ENCODE assay signal across 8 mouse cellular contexts in the genomic region with DNA sequence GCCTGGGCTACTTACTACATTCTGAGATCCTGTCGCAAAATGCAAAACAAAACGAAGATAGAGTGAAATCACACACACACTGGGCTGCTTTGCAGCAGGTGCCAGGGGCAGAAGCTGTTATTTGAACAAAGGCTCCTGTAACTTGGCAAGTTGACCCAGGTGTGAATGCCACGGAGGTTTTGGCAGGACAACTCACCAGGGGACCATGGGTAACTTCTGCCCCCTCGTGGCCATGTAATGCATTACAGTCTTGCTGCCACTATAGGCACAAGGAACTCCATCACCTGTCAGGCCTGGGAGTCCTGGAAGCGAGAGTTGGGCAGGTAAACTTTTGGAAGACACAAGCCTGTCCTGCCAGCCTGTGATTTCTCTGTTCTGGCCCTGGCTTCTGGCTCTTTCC. TPM values are rescaled to one million over a fixed set of nuclear protein-coding genes. Genes with fewer than 3 reads are reported as not detected.
DNase-seq lines count a peak whose midpoint lies in the region.

No protein-coding gene starts in this region.

- DNase-seq in B cell, adult 2 months: peak; percentile 88 to 89
- DNase-seq in ES-CJ7 (ENCODE audit: low read depth, low spot score): peak; percentile 85
- DNase-seq in cerebellum, adult 11-12 months: peak; percentile 64
- DNase-seq in gastrocnemius, postnatal 25 days: peak; percentile 69
- DNase-seq in layer of hippocampus, adult 8-10 months (ENCODE audit: low spot score in 2 of 2): peak; percentile 57 to 86
- peak; percentile 94 for DNase-seq in lung, postnatal 14 days
- peak; percentile 70 for DNase-seq in skeletal muscle tissue, adult 2 months (ENCODE audit: low read depth, low spot score)
- peak; percentile 79 to 84 for DNase-seq in urinary bladder, postnatal 36 days (ENCODE audit: low spot score in 2 of 2)

RNA-seq across cellular contexts. Expression of a gene that starts 6.0 kb away (rescaled TPM):
- 10 to 100 TPM in 1 of 2 experiments, 1 to 10 TPM in 1; 9.3 to 10.5 TPM for total RNA-seq in gastrocnemius, postnatal 25 days (2021)
- total RNA-seq in layer of hippocampus, adult 8-10 months (2022): 10 to 100 TPM; 14.5 to 18.7 (median 16.2) TPM

RNA-seq across cellular contexts. Expression of a gene that starts 6.9 kb away (rescaled TPM):
- not detected for total RNA-seq in gastrocnemius, postnatal 25 days (2021)
- total RNA-seq in layer of hippocampus, adult 8-10 months (2022): not detected

RNA-seq across cellular contexts. Expression of a gene that starts 28.5 kb away (rescaled TPM):
- total RNA-seq in gastrocnemius, postnatal 25 days (2021): 10 to 100 TPM; 33.5 to 34.2 TPM
- total RNA-seq in layer of hippocampus, adult 8-10 months (2022): 10 to 100 TPM; 59.2 to 63.9 (median 62.6) TPM

RNA-seq across cellular contexts. Expression of a gene that starts 45.6 kb away (rescaled TPM):
- total RNA-seq in gastrocnemius, postnatal 25 days (2021): 1 to 10 TPM; 6.4 to 7.8 TPM
- 1 to 10 TPM; 6.6 to 8.2 (median 6.9) TPM for total RNA-seq in layer of hippocampus, adult 8-10 months (2022)

RNA-seq across cellular contexts. Expression of a gene that starts 51.0 kb away (rescaled TPM):
- total RNA-seq in gastrocnemius, postnatal 25 days (2021): under 1 TPM in 1 of 2 experiments, not detected in 1; 0.11 TPM
- 1 to 10 TPM in 1 of 4 experiments, under 1 TPM in 2, not detected in 1; 0.34 to 1.2 (median 0.38) TPM for total RNA-seq in layer of hippocampus, adult 8-10 months (2022)

Comparison
In these comparisons a context has a peak if more than half of its experiments do, and no peak if none do; other contexts are left out.
1. Peak in every context shown above with its lines: DNase-seq.